Mouse (Mus musculus): ENCODE results near the gene Gucy2c. TPM values are rescaled to one million over a fixed set of nuclear protein-coding genes. Genes with fewer than 3 reads are reported as not detected.

The Gucy2c gene
- polyA plus RNA-seq, 1 experiment from 2014 or later = 1.1 TPM

DNA sequence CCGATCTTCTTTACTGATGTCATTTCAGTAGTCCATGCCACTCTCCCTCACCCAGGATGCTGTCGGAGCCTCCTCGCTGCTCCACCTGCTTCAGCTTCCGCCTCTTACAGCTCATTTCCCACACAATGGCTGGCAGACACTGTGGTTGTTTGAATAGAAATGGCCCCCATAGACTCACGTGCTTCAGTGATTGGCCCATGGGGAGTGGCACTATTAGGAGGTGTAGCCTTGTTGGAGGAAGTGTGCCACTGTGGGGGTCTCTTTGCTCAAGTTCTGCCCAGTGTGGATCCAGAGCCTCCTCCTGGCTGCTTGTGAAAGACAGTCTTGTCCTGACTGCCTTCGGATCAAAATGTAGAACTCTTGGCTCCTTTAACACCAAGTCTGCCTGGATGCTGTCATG lies 14.3 kb upstream of the Gucy2c start:
- Histone ChIP-seq H3K36me3 (ENCODE audit: control insufficient read depth, insufficient read depth, low read length) (no peaks in the 10 kb centered on the region), H3K4me1 (ENCODE audit: control insufficient read depth, insufficient read depth, low read length) (peaks cover 9% of the 10 kb centered on the region; the same call in 1 of the 2 replicates), H3K27ac (replicated peaks; ENCODE audit: low read depth, low read length) (no peak overlapping the region), H3K4me3 (replicated peaks; ENCODE audit: low read depth, low read length) (no peak overlapping the region), H3K27me3 (ENCODE audit: control insufficient read depth, insufficient read depth, low read length) (no peaks in the 10 kb centered on the region), H3K9me3 (ENCODE audit: control insufficient read depth, low read length) (no peaks in the 10 kb centered on the region), H3K9ac (replicated peaks; ENCODE audit: low read length) (no peak overlapping the region), H3K4me2 (ENCODE audit: low read length) (no peak overlapping the region)
- ATAC-seq (ENCODE audit: low FRiP score, low TSS enrichment) (no peak), DNase-seq (no peak)
- 57% methylated on average over 6 of the region's 6 CpGs for WGBS

DNA sequence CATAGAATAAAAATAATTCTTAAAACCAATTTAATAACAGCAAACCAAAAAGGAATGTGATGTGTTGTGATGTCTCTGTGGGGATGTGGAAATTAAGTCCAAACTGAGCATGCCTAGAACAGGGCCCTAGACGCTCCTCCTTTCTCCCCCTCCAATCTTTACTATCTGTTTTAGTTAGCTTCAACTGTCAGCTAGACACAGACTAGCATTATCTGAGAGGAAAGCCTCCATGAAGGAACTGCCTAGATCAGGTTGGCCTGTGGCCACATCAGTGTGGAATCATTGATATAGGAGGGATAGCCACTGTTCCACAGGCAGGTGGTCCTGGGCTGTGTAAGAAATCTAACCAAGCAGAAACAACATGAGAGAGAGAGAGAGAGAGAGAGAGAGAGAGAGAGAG lies 13.5 kb upstream of the Gucy2c start:
- H3K36me3 ChIP-seq (ENCODE audit: control insufficient read depth, insufficient read depth, low read length) = no peaks in the 10 kb centered on the region
- no peak for ATAC-seq (ENCODE audit: low FRiP score, low TSS enrichment)
- no peak overlapping the region for H3K27ac ChIP-seq (replicated peaks; ENCODE audit: low read depth, low read length)
- no peak overlapping the region for H3K9ac ChIP-seq (replicated peaks; ENCODE audit: low read length)
- 66% methylated on average over 1 of the region's 1 CpGs for WGBS
- no peaks in the 10 kb centered on the region for H3K27me3 ChIP-seq (ENCODE audit: control insufficient read depth, insufficient read depth, low read length)
- H3K9me3 ChIP-seq (ENCODE audit: control insufficient read depth, low read length) = no peaks in the 10 kb centered on the region
- DNase-seq = no peak
- no peak overlapping the region for H3K4me2 ChIP-seq (ENCODE audit: low read length)
- H3K4me1 ChIP-seq (ENCODE audit: control insufficient read depth, insufficient read depth, low read length) = peaks cover 9% of the 10 kb centered on the region; the same call in 1 of the 2 replicates
- H3K4me3 ChIP-seq (replicated peaks; ENCODE audit: low read depth, low read length) = no peak overlapping the region

DNA sequence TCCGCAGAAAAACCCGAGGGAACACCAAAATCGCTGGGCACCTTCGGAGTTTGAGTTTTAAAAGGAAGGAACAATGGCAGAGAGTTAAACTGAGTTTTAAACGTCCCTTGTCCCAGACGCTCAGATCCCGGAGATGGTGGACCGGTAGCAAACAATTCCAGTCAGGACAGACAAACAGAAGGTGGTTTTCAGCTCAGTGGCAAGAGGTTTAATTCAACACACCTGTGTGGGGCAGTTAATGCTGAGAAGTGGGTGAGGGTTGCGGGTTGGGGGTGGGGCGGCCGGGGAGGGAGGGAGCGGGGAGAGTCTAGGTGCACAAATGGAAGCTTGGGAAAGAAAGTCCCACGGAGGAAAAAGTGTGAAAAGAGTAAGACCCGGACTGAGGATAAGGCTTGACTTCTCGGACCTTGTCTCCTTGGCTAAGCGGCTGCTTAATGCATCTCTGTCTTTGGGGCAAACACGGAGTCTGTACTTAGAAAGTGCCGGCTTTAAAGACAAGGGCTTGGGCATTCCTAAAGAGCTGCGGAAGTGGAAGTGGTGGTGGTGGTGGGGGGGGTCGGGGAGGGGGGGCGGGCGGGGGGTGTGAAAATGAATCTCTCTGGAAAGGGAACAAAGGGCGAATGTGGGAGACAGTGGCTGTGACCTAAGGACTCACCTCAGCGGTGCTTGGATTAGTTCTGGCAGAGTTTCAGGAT lies 12.4 kb upstream of the Gucy2c start:
- Histone ChIP-seq H3K27ac (replicated peaks; ENCODE audit: low read depth, low read length) (no peak overlapping the region), H3K9ac (replicated peaks; ENCODE audit: low read length) (peak overlapping the region; percentile 30), H3K36me3 (ENCODE audit: control insufficient read depth, insufficient read depth, low read length) (no peaks in the 10 kb centered on the region), H3K4me3 (replicated peaks; ENCODE audit: low read depth, low read length) (peak overlapping the region; percentile 29), H3K27me3 (ENCODE audit: control insufficient read depth, insufficient read depth, low read length) (no peaks in the 10 kb centered on the region), H3K4me1 (ENCODE audit: control insufficient read depth, insufficient read depth, low read length) (peaks cover 9% of the 10 kb centered on the region; the same call in 1 of the 2 replicates), H3K9me3 (ENCODE audit: control insufficient read depth, low read length) (no peaks in the 10 kb centered on the region), H3K4me2 (ENCODE audit: low read length) (peak overlapping the region; percentile 65)
- DNase-seq = no peak
- 1% methylated on average over 24 of the region's 24 CpGs for WGBS
- ATAC-seq (ENCODE audit: low FRiP score, low TSS enrichment) = no peak

DNA sequence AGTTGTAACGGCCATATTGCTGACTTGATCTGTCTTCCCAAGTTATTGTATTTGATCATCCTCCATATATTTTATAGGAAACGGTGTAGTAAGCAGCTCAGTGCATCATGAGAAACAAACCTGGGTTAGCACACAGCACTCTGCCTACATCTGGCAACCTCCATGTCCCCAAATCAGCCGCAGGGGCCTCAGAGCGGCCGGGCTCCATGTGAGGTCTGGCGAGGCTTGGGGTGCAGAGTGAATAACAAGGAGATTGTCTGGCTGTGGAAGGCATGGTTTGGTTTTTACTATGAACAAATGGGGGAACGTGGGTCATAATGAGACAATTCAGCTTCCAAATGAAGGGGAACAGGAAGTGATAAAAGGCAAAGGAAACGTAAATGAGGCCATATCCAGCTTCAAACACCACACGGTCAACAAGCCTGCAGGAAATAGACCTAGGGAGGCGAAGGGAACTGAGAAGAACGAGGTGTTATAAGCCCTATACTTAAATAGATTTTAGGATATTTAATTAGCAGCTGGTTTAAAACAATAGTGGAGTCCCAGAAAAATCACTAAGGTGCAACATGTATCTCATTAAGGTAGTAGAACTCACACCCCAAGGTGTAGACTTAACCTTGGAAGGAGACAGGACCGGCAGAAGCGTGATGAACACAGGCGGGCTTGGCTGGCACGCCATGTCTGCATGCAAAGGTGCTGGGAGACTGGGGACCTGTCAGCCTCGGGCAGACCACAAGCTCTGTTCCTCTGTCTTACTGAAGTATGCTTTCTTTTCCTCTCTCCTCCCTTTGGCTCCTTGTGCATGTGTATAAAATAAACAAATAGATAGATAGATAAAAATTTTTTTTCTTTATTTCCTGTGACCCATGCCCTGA lies 11.6 kb upstream of the Gucy2c start:
- peaks cover 9% of the 10 kb centered on the region; the same call in 1 of the 2 replicates for H3K4me1 ChIP-seq (ENCODE audit: control insufficient read depth, insufficient read depth, low read length)
- peak overlapping the region; percentile 65 for H3K4me2 ChIP-seq (ENCODE audit: low read length)
- peak overlapping the region; percentile 29 for H3K4me3 ChIP-seq (replicated peaks; ENCODE audit: low read depth, low read length)
- peak; percentile 44 for DNase-seq
- H3K9ac ChIP-seq (replicated peaks; ENCODE audit: low read length) = no peak overlapping the region
- no peak overlapping the region for H3K27ac ChIP-seq (replicated peaks; ENCODE audit: low read depth, low read length)
- H3K36me3 ChIP-seq (ENCODE audit: control insufficient read depth, insufficient read depth, low read length) = no peaks in the 10 kb centered on the region
- WGBS = 32% methylated on average over 16 of the region's 16 CpGs
- no peaks in the 10 kb centered on the region for H3K9me3 ChIP-seq (ENCODE audit: control insufficient read depth, low read length)
- no peak for ATAC-seq (ENCODE audit: low FRiP score, low TSS enrichment)
- no peaks in the 10 kb centered on the region for H3K27me3 ChIP-seq (ENCODE audit: control insufficient read depth, insufficient read depth, low read length)

DNA sequence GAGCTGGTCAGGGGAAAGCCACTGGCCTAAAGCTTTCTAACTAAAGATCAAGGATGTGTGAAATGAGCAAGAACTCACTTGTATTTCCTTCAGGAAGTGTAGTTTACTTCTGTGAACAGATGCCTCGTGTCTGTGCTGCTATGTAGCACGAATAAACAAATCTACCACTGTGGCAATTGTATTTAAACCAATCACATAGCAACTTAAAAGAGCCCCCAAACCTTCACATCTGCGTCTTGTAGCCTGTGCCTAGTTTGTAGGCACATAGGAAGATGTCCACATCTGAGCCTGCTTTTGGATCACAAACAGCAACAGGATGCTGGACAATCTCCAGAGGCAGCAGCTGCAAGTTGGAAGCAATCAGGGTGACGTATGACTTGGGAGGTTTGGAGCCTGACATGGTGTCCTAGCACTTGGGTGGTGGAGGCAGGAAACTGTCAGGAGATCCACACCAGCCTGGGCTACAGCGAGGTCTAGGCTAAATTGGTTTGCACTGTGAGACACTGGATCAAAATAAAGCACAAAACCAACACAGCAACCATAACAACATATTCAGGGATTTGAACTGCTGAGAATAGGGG lies 7.9 kb upstream of the Gucy2c start:
- Histone ChIP-seq H3K4me3 (replicated peaks; ENCODE audit: low read depth, low read length) (no peak overlapping the region), H3K27me3 (ENCODE audit: control insufficient read depth, insufficient read depth, low read length) (no peaks in the 10 kb centered on the region), H3K4me2 (ENCODE audit: low read length) (no peak overlapping the region), H3K27ac (replicated peaks; ENCODE audit: low read depth, low read length) (no peak overlapping the region), H3K4me1 (ENCODE audit: control insufficient read depth, insufficient read depth, low read length) (peaks cover 9% of the 10 kb centered on the region; the same call in 1 of the 2 replicates), H3K9ac (replicated peaks; ENCODE audit: low read length) (no peak overlapping the region), H3K9me3 (ENCODE audit: control insufficient read depth, low read length) (no peaks in the 10 kb centered on the region), H3K36me3 (ENCODE audit: control insufficient read depth, insufficient read depth, low read length) (no peaks in the 10 kb centered on the region)
- no peak for DNase-seq
- no peak for ATAC-seq (ENCODE audit: low FRiP score, low TSS enrichment)
- WGBS = 80% methylated on average over 5 of the region's 5 CpGs

DNA sequence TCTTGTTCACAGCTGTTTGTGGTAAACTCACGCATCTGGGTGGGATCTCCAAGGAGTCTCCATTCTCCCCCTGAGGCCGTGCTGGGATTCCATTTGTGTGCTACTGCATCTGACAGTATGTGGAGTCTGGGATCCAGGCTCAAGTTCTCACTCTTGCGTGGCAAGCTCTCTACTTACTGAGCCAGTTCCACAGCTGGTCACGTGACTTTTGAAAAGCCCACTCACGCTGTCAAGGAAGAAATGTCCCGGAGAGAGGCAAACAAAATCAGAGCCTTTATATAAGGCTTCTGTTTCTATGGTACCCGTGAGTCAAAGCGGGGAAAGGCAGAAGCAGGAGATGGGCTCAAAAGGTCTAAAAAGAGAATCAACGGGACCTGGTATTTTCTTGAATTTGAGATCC lies 1.2 kb upstream of the Gucy2c start:
- H3K4me1 ChIP-seq (ENCODE audit: control insufficient read depth, insufficient read depth, low read length) = no peaks in the 10 kb centered on the region
- ATAC-seq (ENCODE audit: low FRiP score, low TSS enrichment) = no peak
- 78% methylated on average over 9 of the region's 9 CpGs for WGBS

DNA sequence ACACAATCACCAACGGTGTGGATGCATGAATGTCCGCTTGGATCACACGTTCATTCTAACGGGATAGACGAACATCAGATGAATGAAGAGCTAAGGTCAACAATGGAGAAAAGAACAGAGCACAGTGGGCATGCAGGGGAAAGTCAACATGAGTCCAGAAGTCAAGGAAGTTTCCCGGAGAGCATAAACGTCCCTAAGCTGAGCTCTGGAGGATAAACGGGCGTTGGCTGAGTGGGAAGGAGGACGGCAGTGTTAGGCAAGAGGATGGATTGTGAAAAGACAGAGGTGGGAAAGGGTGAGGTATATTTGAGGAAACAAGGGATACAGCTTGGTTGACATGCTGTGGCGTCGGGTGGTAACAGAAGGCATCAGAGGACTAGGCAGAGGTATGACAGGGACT lies 581 bp upstream of the Gucy2c start:
- Histone ChIP-seq H3K4me1 (ENCODE audit: control insufficient read depth, insufficient read depth, low read length) (no peaks in the 10 kb centered on the region), H3K36me3 (ENCODE audit: control insufficient read depth, insufficient read depth, low read length) (no peaks in the 10 kb centered on the region), H3K9ac (replicated peaks; ENCODE audit: low read length) (no peak overlapping the region), H3K4me2 (ENCODE audit: low read length) (no peak overlapping the region), H3K27ac (replicated peaks; ENCODE audit: low read depth, low read length) (no peak overlapping the region), H3K9me3 (ENCODE audit: control insufficient read depth, low read length) (no peaks in the 10 kb centered on the region), H3K27me3 (ENCODE audit: control insufficient read depth, insufficient read depth, low read length) (no peaks in the 10 kb centered on the region), H3K4me3 (replicated peaks; ENCODE audit: low read depth, low read length) (no peak overlapping the region)
- whole genome bisulfite sequencing = 87% methylated on average over 12 of the region's 12 CpGs
- DNase-seq (no peak), ATAC-seq (ENCODE audit: low FRiP score, low TSS enrichment) (no peak)

More for the DNA sequence above, 1.2 kb upstream of the Gucy2c start:
- no peaks in the 10 kb centered on the region for H3K9me3 ChIP-seq (ENCODE audit: control insufficient read depth, low read length)
- no peak overlapping the region for H3K4me2 ChIP-seq (ENCODE audit: low read length)
- no peaks in the 10 kb centered on the region for H3K27me3 ChIP-seq (ENCODE audit: control insufficient read depth, insufficient read depth, low read length)
- no peak overlapping the region for H3K4me3 ChIP-seq (replicated peaks; ENCODE audit: low read depth, low read length)
- no peak overlapping the region for H3K27ac ChIP-seq (replicated peaks; ENCODE audit: low read depth, low read length)
- no peak overlapping the region for H3K9ac ChIP-seq (replicated peaks; ENCODE audit: low read length)
- no peaks in the 10 kb centered on the region for H3K36me3 ChIP-seq (ENCODE audit: control insufficient read depth, insufficient read depth, low read length)
- no peak for DNase-seq

DNA sequence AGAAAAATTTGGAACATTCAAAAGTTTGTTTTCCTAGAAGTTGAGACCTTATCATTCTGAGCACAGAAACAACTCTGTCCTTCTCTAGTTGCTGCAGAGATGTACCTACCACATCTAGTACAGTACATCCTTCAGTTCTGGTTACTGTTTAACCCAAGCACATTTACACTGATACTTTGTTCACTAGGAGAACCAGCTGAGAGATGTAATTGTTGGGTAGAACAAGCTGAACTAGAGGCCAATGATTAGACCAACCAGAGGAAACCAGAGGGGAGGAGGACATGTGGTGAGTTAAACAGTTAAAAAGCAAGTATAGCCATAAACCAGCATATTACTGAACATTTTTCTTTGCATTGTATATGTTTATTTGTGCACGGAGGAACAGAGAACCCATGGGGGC lies 5.2 kb downstream of the Gucy2c start:
- no peak for ATAC-seq (ENCODE audit: low FRiP score, low TSS enrichment)
- 95% methylated on average over 1 of the region's 1 CpGs for WGBS
- Histone ChIP-seq H3K36me3 (ENCODE audit: control insufficient read depth, insufficient read depth, low read length) (no peaks in the 10 kb centered on the region), H3K9ac (replicated peaks; ENCODE audit: low read length) (no peak overlapping the region), H3K27ac (replicated peaks; ENCODE audit: low read depth, low read length) (no peak overlapping the region), H3K4me2 (ENCODE audit: low read length) (no peak overlapping the region), H3K4me1 (ENCODE audit: control insufficient read depth, insufficient read depth, low read length) (no peaks in the 10 kb centered on the region), H3K27me3 (ENCODE audit: control insufficient read depth, insufficient read depth, low read length) (no peaks in the 10 kb centered on the region), H3K9me3 (ENCODE audit: control insufficient read depth, low read length) (no peaks in the 10 kb centered on the region), H3K4me3 (replicated peaks; ENCODE audit: low read depth, low read length) (no peak overlapping the region)
- no peak for DNase-seq

Data from midbrain, embryonic 14.5 days (tissue).